Mouse (Mus musculus) E14TG2a.4 (cell line): ENCODE measurements around the gene Rfx5.

ENCODE experiments used
- CTCF ChIP-seq: conservative IDR thresholded peaks from 2 replicates; pipeline ENCODE4 v1.5.1; 2014; ENCODE audit warnings: low read length
- NANOG ChIP-seq: IDR thresholded peaks from 2 replicates; pipeline ENCODE4 v1.6.1; 2014; ENCODE audit warnings: borderline replicate concordance, low read length, mixed read lengths
- POU5F1 ChIP-seq: IDR thresholded peaks from 2 replicates; pipeline ENCODE4 v1.6.1; 2014; ENCODE audit warnings: low read length, borderline replicate concordance

DNA sequence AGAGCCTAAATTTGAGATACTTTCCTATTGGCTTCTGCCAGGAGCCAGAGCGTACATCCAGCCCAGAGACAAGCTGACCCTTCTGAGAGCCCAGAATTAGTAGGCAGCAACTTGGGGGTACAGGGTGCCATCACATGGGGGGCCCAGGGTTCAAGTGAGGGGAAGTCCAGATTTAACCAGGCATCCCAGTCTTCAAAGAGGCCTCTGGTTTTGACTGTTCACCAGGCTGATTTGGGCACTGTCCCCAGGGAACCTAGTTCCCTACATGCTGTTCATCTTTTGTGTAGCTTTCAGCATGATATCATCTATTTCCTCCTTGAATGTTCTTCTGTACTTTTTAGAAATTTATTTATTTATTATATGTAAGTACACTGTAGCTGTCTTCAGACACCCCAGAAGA, 11.1 kb downstream of the Rfx5 start:
- no peak for TF ChIP-seq CTCF
- TF ChIP-seq POU5F1, result no peak
- no peak for TF ChIP-seq NANOG
